Mouse (Mus musculus): ENCODE results near the gene Cnnm1.

DNA sequence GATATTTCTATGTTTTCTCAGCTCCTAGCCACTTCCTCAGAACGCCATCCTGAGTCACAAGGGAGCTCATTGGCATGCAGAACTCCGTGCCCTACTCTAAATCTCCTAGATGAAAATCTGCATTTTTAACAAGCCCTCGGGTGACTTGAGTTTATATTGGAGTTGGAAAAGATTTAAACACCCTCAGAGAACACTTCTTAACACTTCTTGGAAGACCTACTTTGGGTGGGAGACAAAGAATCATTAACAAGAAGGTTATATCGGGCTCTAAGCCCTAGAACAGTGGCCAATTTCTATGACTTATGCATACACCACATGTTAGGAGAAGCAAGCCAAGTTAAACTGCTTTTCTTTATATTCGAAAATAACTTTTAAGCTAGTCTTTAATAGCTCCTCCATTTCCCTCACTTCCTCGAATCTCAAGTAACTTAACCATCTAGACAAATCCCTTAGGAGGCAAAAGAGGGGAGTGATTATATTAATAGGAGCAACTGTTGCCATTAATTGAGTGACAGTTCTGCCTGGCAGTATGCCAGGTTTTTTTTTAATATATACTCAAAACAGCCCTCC lies 4.5 kb downstream of the Cnnm1 start:
- no peak for TF ChIP-seq POLR2A (IDR thresholded peaks at IDR 0.05; ENCODE audit: borderline replicate concordance, extremely low read depth, insufficient read depth, insufficient read length, poor library complexity, severe bottlenecking)
- no peak for TF ChIP-seq CTCF (IDR thresholded peaks at IDR 0.05; ENCODE audit: borderline replicate concordance, extremely low read depth, insufficient read depth, insufficient read length)

Measured in brain, embryonic 14.5 days (tissue).